Mouse (Mus musculus): ENCODE results near the gene 4930519P11Rik.

Gene 4930519P11Rik

DNA sequence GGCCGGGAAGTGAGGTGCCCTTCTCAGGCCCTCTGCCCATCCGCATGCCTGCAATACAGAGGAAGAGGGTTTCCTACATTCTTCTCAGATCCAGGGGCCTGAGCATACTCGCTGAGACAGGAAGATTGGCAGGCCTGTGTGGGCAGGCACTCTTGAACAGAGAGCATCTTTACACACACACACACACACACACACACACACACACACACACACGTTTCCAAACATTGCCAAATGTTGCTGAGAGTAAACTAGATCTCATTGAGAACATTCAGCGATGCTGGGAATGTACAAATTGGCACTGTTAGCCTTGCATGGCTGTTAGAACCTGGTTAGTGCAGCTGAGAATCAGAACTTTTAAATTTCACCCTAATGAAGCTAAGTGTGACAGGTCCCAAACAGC, 17.3 kb upstream of the 4930519P11Rik start:
- no peak for DNase-seq

DNA sequence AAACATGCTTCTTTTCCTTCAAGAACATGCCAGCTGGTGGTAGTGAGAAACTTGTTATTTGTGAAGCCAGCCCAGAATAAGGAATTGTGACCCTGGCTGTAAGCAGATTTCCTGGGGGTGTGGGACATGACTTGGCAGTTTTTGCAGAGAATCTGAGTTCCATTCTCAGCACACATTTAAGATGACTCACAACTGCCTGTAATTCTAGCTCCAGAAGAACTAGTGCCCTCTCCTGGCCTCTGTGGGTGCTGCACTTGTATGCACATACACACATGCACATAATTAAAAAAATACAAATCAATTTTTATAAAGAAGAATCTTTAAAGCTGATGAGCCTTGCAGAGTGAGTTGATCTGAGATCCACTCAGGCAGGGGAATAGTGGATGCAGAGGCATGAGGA, 10.9 kb upstream of the 4930519P11Rik start:
- DNase-seq, result no peak

DNA sequence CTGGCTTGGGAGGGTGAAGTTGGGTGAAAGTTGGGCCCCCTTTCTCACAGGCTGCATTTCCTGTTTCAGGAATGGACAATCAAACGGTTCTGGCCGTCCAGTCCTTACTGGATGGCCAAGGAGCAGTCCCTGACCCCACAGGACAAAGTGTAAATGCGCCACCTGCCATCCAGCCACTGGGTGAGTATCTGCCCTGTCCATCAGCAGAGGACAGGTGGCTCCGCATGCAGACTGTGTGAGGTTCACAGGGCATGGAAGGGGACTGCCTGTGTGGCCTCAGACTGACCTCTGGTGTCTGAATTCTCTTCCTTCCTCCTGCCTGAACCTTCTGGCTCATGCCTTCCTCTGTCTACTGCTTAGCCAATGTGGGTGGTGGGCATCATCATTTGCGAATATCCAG, 8.4 kb upstream of the 4930519P11Rik start:
- no peak for DNase-seq

DNA sequence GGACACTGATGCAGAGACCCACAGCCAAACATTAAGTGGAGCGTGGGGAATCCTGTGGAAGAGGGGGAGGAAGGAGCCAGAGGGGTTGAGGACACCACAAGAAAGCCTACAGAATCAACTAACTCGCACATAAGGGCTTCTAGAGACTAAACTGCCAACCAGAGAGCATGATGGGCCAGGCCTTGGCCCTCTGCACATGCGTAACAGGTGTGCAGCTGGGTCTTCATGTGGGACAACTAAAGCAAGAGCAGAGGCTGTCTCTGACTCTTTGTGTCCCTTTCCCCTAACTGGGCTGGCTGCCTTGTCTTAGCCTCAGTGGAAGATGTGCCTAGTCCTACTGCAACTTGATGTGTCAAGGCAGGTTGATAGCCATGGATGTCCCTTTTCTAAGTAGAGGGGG, 3.8 kb upstream of the 4930519P11Rik start:
- no peak for DNase-seq

DNA sequence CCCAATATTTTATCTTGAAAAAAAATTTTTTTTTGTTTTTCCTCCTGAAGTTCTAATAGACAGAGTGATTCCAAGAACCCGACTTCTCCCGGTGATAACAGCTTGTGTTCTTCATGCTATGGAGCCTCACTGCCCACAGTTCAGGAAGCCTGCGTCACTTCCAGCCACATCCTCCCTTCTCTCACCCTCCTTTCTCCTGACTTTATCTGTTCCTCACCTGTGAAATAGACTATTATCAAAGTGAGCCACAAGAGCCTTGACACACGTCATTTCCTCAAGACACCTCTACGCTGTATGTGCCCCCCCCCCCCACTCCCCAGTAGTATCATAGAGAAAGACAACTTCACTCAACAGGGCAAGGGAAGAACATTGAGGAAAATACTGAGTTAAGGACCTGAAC, 2.4 kb upstream of the 4930519P11Rik start:
- no peak for DNase-seq

DNA sequence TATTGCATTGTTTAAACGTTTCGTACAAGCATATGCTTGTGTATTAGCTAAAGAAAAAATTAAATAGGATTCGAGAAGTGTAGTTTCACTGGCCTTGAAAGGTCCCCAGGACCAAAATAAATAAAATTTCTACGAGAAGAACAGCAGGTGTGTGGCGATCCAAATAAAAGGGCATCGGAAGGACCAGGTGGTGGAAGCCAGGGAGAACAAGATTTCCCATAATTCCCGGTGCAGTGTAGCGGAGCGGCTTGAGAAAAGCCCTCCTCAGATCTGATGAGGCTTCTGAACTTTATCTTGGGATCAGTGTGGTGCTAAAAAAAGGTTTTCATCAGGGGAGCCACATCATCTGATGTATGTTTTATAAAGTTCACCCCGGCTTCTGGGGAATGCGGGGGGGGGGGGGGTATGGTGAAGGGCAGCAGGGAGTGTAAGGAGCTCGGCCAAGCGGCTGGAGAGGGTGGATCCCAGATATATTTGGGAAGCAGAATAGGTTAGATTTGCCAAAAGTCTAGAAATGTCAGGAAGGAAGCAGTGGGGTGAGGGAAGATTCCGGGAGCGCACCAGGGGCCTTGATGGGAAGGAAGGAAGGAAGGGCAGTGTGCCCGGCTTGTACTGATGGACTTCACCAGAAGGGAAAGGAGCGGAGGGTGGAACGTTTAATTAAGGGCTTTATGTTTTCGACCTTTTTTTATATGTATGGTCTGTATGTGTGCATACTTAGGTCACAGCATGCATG, 1.8 kb upstream of the 4930519P11Rik start:
- peak in 1 of 2 experiments; percentile 21 for DNase-seq

DNA sequence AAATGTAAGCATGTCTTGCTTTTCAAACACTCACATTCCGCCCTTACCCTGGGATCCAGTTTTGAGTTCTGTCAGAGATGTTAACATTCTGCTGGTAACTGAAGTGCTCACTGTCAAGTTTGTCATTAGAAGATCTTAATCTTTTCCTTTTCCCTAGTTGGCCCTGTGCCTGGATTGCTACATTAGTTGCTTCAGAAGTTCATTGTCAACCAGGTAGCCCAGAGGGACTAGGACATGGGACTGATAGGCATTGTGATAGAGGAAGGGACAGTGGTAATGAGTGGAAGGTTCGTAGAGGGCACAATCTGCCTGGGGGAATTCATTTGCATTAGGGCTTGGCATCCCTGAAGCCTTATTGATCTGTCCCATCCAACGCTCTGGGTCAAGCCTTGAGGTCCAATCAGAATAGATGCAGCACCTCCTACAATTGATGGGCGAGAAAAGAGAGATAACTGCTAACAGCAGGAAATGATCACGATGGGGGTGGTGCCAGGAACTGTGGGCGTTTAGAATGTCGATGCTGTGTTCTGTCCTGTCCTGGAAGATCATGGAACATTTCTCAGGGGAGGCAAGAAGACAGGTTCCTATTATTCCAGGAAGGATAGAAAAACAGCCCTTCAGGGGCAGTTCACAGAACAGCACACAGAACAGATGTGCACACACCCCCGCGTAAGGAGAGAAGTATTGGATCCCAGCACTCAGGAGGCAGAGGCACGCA, 4.0 kb downstream of the 4930519P11Rik start:
- no peak for DNase-seq

DNA sequence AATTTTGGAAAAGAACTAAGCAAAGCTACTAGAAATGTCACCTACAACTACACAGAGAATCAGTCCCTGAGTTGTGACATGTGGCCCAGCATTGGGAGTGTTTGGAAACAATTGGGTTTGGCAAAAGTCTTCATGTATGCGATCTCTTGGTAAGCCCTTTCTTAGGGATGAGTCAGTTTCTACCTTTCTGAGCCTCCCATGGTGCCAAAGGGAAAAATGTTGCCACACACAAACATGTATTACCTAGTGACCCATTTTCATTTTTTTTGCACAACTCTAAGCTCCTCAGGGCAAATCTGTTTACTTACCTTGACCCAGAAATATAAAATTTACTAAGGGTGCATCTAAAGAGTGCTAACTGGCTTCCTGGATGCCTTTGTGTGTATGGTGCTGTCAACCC, 6.3 kb downstream of the 4930519P11Rik start:
- no peak for DNase-seq

DNA sequence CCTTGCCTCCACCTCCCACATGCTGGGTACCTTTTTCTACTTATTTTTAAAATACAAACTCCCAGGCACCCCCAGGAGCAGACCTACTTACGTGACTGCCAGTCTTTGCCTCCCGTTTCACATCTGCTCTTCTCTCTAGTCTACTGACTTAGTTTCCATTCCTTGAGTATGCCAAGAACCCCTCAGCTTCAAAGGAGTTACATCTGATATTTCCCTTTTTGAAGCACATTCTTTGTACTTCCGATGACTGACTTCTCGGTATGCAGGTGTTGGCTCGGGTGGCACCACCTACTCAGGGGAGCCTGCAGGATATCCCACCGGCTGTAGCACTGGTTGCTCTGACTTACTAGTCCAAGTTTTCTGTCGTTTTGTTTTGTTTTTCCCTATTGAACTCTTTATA, 9.1 kb downstream of the 4930519P11Rik start:
- no peak for DNase-seq

DNA sequence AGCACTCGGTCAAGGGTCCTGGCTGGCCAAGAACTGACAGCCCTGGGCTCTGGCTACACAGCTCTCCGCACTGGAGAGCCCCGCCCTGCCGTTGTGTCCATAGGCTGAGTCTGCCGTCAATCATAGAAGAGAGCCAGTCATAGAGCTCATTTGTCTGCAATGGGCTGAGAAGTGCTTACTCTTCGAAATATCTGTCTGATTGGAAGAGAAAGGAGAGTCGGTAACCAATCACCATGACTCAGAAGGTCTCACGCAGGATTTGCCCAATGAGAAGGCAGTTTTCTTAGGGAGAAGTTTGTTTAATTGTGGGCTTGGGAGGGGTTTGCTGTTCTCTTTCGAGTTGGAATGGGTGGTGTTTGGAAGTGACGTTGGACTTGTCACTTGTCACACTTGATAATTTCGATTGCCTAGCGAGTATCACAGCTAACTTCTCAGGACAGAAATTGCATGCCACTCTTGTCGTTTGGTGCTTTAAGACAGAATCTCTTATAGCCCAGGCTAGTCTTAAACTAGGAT, 9.5 kb downstream of the 4930519P11Rik start, which contains the start of gene Pxmp4:
TSS of gene Pxmp4 (minus strand) at position 71 of the 516 bp plus-strand sequence.
- DNase-seq, result peak; percentile 100

DNA sequence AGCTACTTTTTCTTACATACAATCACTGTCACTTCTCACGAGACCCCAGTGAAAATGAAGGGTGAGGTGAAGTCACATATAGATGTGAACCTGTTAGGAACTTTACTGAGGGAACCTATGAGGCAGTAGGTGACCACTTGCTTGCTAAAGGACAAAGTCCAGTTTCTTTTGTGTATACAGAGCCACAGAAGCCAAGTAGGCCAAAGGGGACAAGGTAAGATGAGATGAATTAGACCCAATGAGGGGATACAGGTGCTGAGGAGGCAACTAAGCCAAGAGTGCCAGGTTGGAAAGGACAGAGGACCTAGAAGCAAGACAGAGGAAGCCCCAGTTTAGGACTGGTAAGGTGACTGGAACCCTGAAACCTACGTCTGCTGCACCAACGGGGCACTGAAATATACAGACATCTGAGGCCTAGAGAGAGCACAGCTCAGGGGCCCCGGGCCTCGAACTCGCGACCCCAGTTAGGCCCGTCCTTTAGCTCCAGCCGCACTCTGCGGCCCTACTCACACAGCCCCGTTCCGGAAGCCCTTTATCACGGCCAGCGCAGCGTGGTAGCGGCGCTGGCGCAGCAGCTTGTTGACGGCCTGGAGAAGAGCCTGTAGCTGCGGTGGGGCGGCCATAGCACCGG, 10.1 kb downstream of the 4930519P11Rik start:
- DNase-seq, result no peak

DNA sequence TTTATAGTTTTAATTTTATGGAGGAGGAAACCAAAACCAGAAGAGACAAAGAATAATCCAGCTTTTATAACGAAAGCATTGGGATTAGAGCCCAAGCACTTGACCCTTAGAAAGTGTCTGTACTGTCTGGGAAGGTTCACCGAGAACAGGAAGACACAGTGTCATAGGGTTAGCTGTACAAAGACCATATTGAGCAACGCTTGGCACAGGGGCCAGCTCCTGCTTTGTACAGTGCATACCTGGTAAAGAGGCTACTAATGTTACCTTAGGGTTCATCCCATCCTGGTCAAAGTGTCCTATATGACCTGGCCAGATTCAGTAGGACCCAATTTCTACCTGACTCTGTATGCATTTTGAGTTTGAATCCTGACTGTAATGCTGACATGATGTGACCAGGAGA, 11.9 kb downstream of the 4930519P11Rik start:
- DNase-seq, result no peak

DNA sequence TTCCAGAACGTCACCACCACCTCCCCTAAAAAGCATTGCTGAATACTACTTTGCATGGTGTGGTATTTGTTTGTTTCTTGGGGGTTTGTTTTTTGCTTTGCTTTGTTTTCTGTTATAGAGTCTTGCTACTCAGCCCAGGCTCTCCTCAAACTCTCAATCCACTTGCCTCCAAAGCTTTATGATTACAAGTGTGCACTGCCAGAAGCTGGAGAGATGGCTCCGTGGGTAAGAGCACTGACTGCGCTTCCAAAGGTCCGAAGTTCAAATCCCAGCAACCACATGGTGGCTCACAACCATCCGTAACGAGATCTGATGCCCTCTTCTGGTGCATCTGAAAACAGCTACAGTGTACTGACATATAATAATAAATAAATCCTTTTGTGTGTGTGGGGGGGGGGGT, 12.7 kb downstream of the 4930519P11Rik start:
- DNase-seq, result no peak

DNA sequence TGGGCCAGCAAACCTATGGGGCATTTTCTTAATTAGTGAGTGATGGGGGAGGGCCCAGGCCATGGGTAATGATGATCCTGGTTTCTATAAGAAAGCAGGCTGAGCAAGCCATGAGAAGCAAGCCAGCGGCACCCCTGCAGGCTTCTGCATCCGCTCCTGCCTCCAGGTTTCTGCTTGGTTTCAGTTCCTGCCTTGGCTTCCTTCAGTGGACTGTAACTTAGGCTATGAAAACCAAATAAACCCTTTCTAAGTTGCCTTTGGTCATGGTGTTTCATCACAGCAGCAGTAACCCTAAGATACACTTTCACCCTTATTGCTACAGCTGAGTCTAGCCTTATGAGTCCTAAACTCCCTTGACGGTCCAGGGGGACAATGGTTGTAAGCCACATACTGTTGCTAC, 15.8 kb downstream of the 4930519P11Rik start:
- no peak for DNase-seq

DNA sequence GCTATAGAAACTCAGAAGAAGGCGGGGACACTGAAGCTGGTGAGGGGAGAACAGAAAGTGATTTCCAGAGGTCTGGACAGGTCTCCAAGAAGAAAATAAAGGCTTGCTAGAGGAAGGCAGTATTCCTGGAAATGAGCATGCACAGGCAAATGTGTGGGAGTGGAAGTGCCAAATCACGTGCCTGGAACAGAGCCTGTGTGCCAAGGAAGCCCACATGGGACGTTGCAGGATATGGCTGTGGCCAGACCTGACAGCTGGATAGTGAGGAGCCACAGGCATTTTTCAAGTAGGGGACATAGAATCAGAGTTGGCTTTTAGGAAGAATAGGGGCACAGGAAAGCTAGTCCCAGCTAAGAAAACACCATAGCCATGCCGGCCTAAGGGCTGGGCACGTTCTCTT, 17.5 kb downstream of the 4930519P11Rik start:
- DNase-seq, result no peak

DNA sequence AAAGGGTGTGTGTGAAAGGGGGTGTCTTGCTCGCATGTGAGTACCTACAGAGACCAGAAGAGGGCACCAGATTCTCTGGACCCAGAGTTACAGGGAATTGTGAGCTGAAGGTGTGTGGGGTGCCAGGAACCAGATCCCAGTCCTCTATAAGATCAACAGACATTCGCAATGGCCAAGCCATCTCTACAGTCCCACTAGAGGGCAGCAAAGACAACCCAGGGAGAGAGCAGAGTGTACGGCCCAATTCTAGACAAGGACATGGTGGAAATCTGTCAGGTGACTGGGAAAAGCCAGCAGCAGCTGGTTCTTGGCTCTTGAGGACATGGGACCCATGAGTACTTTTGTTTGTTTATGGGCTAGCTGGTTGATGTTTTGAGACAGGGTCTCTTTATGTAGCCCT, 20.2 kb downstream of the 4930519P11Rik start:
- peak; percentile 57 to 67 for DNase-seq

DNA sequence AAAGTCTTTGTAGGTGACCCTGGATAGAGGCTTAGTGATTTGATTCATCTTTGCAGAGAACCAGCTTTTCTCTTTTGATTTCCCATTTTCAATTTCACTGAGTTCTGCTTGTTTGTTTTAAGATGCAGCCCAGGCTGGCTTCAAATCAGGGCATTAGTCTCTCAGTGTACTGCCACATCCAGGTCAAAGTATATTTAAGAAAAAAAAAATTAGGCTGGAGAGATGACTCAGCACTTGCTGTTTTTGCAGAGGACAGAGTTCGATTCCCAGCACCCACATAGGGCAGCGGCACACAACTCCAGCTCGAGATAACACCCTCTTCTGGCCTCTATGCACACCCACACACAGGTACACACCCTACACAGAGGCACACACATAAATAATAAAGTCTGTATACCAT, 22.0 kb downstream of the 4930519P11Rik start:
- no peak for DNase-seq

DNA sequence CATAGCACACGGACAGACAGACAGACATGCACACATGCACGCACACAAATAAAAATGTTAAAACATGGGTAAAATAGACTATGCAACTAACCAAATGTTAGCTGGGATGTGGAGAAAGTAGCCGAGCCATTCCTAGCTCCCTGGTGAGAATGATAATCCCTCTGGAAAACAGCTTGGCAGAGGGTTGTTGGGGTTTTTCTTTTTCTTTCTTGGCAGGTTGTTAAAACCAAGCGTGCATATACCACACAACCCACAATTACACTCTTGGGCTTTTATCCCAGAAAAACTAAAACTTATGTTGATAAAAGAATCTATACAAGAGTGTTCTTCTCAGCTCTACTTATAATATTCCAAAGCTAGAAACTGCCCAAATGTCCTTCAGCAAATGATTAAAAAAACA, 24.2 kb downstream of the 4930519P11Rik start:
- no peak for DNase-seq

DNA sequence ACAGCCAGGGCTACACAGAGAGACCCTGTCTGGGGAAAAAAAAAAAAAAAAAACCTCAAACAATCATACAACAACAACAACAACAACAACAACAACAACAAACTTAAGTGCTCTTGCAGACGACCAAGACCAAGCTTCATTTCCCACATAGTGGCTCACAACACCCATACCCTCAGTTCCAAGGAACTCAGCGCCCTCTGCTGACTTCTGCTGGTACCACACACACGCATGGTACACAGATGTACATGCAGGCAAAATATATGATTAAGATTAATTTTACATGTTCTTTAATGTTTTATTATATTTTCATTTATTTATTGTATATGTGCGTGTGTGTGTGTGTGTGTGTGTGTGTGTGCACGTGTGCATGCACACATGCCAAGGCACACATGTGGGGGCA, 26.8 kb downstream of the 4930519P11Rik start:
- DNase-seq, result no peak

DNA sequence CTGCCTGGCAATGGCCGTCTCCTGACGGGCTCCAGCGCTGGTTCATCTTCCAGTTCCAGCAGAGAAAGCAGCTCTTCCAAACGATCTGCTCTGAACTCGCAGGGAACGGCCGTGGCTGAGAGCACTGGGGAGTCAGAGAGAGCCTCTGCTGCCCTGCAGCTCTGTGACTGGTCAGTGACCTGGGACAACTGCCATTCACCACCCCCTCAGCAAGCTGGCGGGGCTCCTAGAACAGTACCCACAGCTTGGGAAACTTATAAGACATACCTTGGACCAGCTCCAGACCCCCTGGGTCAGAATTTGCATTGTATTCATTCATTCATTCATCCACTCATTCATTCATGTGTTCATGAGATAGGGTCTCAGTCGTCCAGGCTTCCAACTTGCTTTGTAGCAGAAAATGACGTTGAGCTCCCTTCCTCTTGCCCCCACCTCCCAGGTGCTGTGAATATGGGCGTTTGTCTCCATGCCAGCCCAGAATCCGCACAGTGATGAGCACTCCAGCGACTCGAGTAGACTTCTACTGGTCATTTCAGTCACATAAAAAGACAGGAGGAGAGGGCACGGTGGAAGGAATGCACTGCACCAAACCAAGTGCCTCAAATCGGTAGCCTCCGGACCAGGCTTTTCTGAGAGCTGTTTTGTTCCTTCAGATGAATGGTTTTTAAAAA, 28.2 kb downstream of the 4930519P11Rik start:
- DNase-seq, result no peak

DNA sequence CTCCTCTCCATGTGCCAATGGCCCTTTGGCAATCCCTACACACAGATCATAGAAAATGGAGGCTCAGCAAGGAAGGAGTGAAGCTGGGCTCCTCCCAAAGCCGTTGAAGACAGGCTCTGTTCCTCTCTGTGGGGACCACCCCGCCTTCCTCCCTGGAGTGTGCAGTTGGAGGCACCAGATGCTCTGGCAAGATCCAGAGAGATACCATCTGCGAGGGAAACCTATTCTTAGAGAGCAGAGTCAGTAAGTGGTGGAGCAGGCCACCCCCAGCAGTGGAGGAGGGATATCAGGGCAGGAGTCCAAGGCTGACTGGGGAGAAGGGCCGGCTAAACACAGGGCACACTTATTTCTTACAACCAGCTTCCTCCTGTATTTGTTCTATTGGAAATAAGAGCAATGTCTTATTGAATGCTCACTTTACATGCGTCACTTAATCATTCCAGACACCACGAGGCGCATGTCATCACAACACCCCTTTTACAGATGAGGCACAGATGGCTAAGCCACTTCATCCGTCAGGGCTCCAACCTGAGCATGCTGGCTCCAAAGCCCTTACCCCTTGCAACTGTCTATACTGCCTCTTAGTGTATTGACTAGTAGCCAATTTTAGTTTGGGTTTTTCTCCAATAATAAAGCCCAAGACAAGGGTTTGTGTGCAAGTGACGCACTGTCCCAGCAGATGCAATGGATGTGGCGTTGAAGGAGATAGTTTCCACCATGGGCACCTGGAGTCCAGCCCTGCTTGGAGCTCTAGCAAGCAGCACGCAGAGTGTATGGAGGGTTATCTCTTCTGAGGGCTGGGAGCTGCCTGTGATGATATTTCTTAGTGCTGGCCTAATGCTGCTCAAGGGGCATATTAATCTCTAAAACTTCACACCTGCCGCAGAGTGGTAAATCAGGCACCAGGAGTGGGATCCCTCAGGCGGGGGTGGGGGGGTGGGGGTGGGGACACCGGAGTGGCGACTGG, 29.0 kb downstream of the 4930519P11Rik start:
- no peak for DNase-seq

DNA sequence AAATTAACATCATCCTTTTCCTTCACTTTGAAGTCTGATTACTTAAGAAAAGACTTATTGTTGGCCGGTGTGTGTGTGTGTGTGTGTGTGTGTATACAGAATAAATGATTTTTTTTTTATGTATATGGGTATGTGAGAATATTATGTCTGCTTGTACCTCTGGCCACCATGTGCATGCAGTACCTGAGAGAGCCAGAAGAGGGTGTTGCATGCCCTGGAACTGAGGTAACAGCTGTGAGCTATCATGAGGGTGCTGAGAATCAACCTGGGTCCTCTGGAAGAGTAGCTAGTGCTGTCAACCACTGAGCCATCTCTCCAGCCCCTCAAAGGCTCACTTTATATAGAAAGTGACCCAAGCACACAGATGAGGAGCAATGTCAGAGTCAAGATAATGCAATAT, 31.8 kb downstream of the 4930519P11Rik start:
- DNase-seq, result no peak
